Mouse (Mus musculus) kidney, postnatal 14 days (tissue): ENCODE results near the gene Serpinb1a.

Experiments used
- DNase-seq: peaks from one replicate; pipeline ENCODE4 v3.0.0; 2022; ENCODE audit warnings: mixed read lengths

Gene Serpinb1a

DNA sequence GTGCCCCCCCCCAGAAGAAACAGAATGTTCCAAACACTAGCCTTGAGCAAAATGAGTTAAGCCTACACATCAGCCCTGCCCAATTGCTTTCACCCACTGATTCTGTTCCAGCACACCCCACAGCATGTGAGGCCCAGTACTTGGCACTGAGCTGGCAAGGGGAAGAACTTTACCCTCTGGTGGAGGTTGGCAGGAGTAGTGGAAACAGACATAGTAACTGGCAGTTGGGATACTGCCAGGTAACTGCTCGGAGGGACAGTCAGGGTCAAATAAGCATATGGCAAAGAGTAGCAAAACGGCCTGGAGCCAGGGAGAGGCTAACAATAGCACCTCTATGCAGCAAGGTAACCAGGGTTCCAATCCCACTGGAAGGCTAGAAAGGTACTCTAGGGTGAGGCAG is 56.4 kb downstream of the Serpinb1a start:
- DNase-seq, result peak; percentile 86
